Mouse (Mus musculus) bone marrow macrophage, adult 2 months (primary cell): Measurements from ENCODE around the gene Elof1. TPM values are rescaled to one million over a fixed set of nuclear protein-coding genes. Genes with fewer than 3 reads are reported as not detected.
A peak's percentile ranks its signal among the peaks of the same experiment; 100 is the strongest.

Experiments
- H3K27ac ChIP-seq: 2 replicates; pipeline ENCODE4 v1.5.1; 2012; ENCODE audit warnings: low read depth, low read length; ENCODE audit not compliant: insufficient read depth
- H3K4me1 ChIP-seq: 2 replicates; pipeline ENCODE4 v1.6.1; 2012; ENCODE audit warnings: low read length; ENCODE audit not compliant: control insufficient read depth, insufficient read depth
- H3K4me3 ChIP-seq: 2 replicates; pipeline ENCODE4 v1.5.1; 2012; ENCODE audit warnings: mild to moderate bottlenecking, low read length, moderate library complexity; ENCODE audit not compliant: insufficient read depth
- CTCF ChIP-seq: IDR thresholded peaks from 2 replicates; pipeline ENCODE4 v1.5.1; 2012; ENCODE audit warnings: low read depth, mild to moderate bottlenecking, low read length, moderate library complexity
- POLR2A ChIP-seq: IDR thresholded peaks from 2 replicates; pipeline ENCODE4 v1.6.1; 2012; ENCODE audit warnings: mild to moderate bottlenecking, low read depth, low read length, borderline replicate concordance
- polyA plus RNA-seq: library from polyadenylated mRNA; stranded (reverse); fragments of >200 nt; gene quantifications from 2 replicates; pipeline ENCODE4 v1.2.4, GENCODE M21; 2012; ENCODE audit not compliant: missing spikeins, insufficient read depth, insufficient read length

Gene Elof1
- 56.4 and 62.3 TPM in 2 replicates for polyA plus RNA-seq

GRCm38 (mm10) chr9:22116740-22117426 is at the start of gene Elof1:
TSS of gene Elof1 (minus strand) at chr9:22117172.
- TF ChIP-seq POLR2A = 0 out of 2 replicates have a peak, but pooled peaks have one; percentile 16
- TF ChIP-seq CTCF = no peak
- H3K4me1 ChIP-seq = peaks cover 25% of the 10 kb centered on the region
- H3K27ac ChIP-seq = 0 out of 2 replicates have a peak within 1 kb of the TSS, but pooled peaks have one; percentile 24
- peak within 1 kb of the TSS; percentile 75 for H3K4me3 ChIP-seq

DNA sequence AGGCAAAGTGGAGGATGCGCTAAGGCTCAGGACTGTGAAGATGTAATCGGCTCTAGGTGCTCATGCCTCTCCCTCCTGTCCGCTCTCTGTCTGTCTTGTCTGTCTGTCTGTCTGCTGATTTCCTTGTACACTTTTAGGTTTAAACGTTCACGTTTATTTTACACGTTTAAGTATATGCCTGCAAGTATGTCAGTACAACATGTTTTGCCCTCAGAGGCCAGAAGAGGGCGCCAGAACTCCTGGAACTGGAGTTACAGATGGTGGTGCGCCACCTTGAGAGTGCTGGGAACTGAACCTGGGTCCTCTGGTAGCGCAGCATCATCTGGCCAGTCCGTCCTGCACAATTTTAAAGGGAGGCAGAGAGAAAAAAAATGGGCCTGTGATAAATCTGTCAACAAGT is 49.7 kb upstream of the Elof1 start:
- Histone ChIP-seq H3K4me1 (no peaks in the 10 kb centered on the region), H3K4me3 (no peak overlapping the region), H3K27ac (no peak overlapping the region)
- TF ChIP-seq POLR2A (no peak), CTCF (no peak)

DNA sequence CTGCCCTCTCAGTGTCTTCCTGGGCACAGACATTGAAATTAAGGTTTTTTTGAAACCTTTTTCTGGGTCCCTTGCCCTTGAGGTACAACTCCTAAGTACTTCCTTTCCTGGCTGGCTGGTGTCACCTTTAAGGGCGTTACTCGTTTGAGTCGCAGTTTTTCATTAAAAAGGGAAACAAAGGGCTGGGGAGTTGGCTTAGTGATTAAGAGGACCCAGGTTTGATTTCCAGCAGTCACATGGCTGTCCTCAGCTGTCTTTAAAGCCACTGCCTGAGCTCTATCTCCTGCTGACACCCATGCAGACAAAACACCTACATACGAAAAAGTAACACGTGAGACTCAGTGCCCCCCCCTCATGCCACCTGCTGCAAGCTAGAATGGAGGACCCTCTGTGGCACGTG is 49.0 kb upstream of the Elof1 start:
- Histone ChIP-seq H3K27ac (no peak overlapping the region), H3K4me1 (no peaks in the 10 kb centered on the region), H3K4me3 (no peak overlapping the region)
- TF ChIP-seq POLR2A (no peak), CTCF (no peak)

- no peaks in the 10 kb centered on the region for H3K4me1 ChIP-seq
- no peak overlapping the region for H3K27ac ChIP-seq
- no peak for TF ChIP-seq CTCF
- TF ChIP-seq POLR2A = no peak
- peak overlapping the region; percentile 68 for H3K4me3 ChIP-seq
Observed at GRCm38 (mm10) chr9:22164711-22165668, 48.0 kb upstream of the Elof1 start.

- TF ChIP-seq CTCF (no peak), POLR2A (no peak)
- H3K27ac ChIP-seq = no peak overlapping the region
- H3K4me3 ChIP-seq = no peak overlapping the region
- H3K4me1 ChIP-seq = no peaks in the 10 kb centered on the region
Observed at GRCm38 (mm10) chr9:22162912-22163311, 45.9 kb upstream of the Elof1 start.

GRCm38 (mm10) chr9:22162305-22162704 is 45.3 kb upstream of the Elof1 start:
- peaks cover 3% of the 10 kb centered on the region for H3K4me1 ChIP-seq
- no peak for TF ChIP-seq CTCF
- no peak overlapping the region for H3K4me3 ChIP-seq
- no peak overlapping the region for H3K27ac ChIP-seq

- TF ChIP-seq CTCF (no peak), POLR2A (no peak)
- peaks cover 3% of the 10 kb centered on the region for H3K4me1 ChIP-seq
- H3K27ac ChIP-seq = no peak overlapping the region
- H3K4me3 ChIP-seq = no peak overlapping the region
Observed at GRCm38 (mm10) chr9:22161299-22161698, 44.3 kb upstream of the Elof1 start.

- TF ChIP-seq CTCF (no peak), POLR2A (no peak)
- H3K4me3 ChIP-seq = peak overlapping the region; percentile 90
- peaks cover 9% of the 10 kb centered on the region for H3K4me1 ChIP-seq
- H3K27ac ChIP-seq = no peak overlapping the region
Observed at GRCm38 (mm10) chr9:22157516-22158265, 40.7 kb upstream of the Elof1 start.

DNA sequence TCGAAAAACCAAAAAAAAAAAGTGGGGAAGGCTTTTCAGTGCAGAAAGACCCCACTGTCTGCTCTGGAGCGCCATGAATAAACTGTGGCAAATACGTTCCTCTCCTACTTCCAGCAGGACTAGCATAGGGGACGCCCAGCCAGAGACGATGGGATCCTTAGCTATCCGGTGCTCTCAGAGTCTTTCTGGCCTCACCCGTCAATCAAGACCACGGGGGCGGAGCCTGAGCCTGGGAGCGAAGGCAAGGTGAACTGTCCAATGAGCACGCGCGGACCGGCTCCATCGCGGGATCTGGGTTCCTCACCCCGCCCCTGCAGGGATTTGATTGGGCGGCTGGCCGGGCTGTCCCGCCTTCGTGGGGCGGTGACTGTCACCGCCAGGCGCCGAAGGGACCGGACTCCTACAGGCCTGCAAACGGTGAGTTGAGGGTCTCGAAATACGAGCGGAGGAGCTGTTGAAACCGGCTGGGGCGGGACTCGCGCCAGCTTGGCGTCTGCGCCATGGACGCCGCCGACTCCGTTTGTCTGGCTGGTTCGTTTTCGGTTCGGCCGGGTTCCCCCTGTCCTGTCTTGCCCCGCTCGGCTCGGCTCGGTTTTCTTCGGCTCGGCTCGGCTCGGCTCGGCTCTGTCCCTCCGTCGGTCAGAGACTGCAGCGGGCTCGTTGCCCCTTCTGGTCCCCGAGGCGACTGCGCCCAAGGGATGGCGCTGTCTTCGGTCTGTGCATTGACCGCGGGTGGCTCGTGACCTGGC is 39.7 kb upstream of the Elof1 start, which contains the start of gene Pigyl:
Gene Pigyl (plus strand): TSS at position 350 of the 749 bp plus-strand sequence.
- Histone ChIP-seq H3K27ac (peak within 1 kb of the TSS; percentile 56; the same call in 1 of the 2 replicates), H3K4me1 (peaks cover 9% of the 10 kb centered on the region), H3K4me3 (peak within 1 kb of the TSS; percentile 90)
- no peak for TF ChIP-seq CTCF
- no peak for TF ChIP-seq POLR2A
